Comparison of ENCODE assay signal across 25 mouse cellular contexts in genomic region chr7:122350741-122351140, GRCm38 (mm10).
DNase-seq lines count a peak whose midpoint lies in the region; ATAC-seq and TF ChIP-seq lines count a peak whose summit lies in the region.
"Had no signal": no experiment of that assay in that cellular context is flagged by ENCODE, and none has a peak within 500 bp of the region (broad histone marks: within the 10 kb centered on the region; RNA-seq: fewer than 3 reads in every experiment).

No protein-coding gene starts in this region.

- peak; percentile 38 to 39 for DNase-seq in cerebellum, postnatal 10 days
- DNase-seq in left cerebral cortex, adult 2 months (ENCODE audit: extremely low spot score in 1 of 2, low spot score in 2 of 2), result no peak
- DNase-seq in left cerebral cortex, adult 8-10 months (ENCODE audit: low spot score in 2 of 2), result no peak
- DNase-seq in A20 (ENCODE audit: low read depth, low spot score), result peak; percentile 72
- DNase-seq in brain, adult 2 months (ENCODE audit: low read depth, low spot score), result peak; percentile 72
- no peak for DNase-seq in hindbrain, embryonic 14.5 days (ENCODE audit: low spot score)
- DNase-seq: adrenal gland, postnatal 14 days; cerebellum, adult 8-10 months; cerebellum, postnatal 14 days; forebrain, postnatal 0 days; gastrocnemius, postnatal 10 days; gastrocnemius, postnatal 36 days; heart, adult 2 months; heart, postnatal 14 days; heart, postnatal 4 days had no signal

- intact Hi-C loops in left cerebral cortex, adult 2 months (cut with DNase I), result loop anchor here (5.0 kb wide), 1 partner anchor 58 kb away; no protein-coding TSS in a partner anchor

- no peaks in the 10 kb centered on the region for H3K27me3 ChIP-seq in hindbrain, embryonic 14.5 days (ENCODE audit: control insufficient read depth, insufficient read depth, low read length)
- H3K27me3 ChIP-seq: embryonic facial prominence, embryonic 12.5 days; embryonic facial prominence, embryonic 15.5 days; heart, embryonic 13.5 days; hindbrain, embryonic 15.5 days had no signal

- no peak overlapping the region for H3K9ac ChIP-seq in hindbrain, embryonic 14.5 days
- H3K9ac ChIP-seq: embryonic facial prominence, embryonic 12.5 days; embryonic facial prominence, embryonic 15.5 days; forebrain, postnatal 0 days; heart, embryonic 13.5 days; hindbrain, embryonic 15.5 days had no signal

- no peak overlapping the region for H3K4me2 ChIP-seq in hindbrain, embryonic 14.5 days (replicated peaks)
- H3K4me2 ChIP-seq: embryonic facial prominence, embryonic 12.5 days; embryonic facial prominence, embryonic 15.5 days; heart, embryonic 13.5 days; hindbrain, embryonic 15.5 days had no signal

- WGBS in hindbrain, embryonic 14.5 days, result 68% methylated on average over 2 of the region's 2 CpGs

- H3K4me1 ChIP-seq in hindbrain, embryonic 14.5 days (replicated peaks; ENCODE audit: control insufficient read depth, insufficient read depth, low read length), result peaks cover 20% of the 10 kb centered on the region; the same call in 1 of the 2 replicates
- H3K4me1 ChIP-seq: embryonic facial prominence, embryonic 12.5 days; embryonic facial prominence, embryonic 15.5 days had no signal

- H3K36me3 ChIP-seq in hindbrain, embryonic 14.5 days (replicated peaks; ENCODE audit: control insufficient read depth, insufficient read depth), result no peaks in the 10 kb centered on the region
- H3K36me3 ChIP-seq: embryonic facial prominence, embryonic 12.5 days; embryonic facial prominence, embryonic 15.5 days; G1E; heart, embryonic 10.5 days; heart, embryonic 13.5 days; hindbrain, embryonic 15.5 days had no signal

- H3K9me3 ChIP-seq in hindbrain, embryonic 14.5 days (ENCODE audit: control insufficient read depth, low read length), result no peaks in the 10 kb centered on the region
- H3K9me3 ChIP-seq: embryonic facial prominence, embryonic 12.5 days; embryonic facial prominence, embryonic 15.5 days; heart, embryonic 10.5 days; heart, embryonic 13.5 days; hindbrain, embryonic 15.5 days had no signal

- H3K4me3 ChIP-seq in left cerebral cortex, adult 2 months, result no peak overlapping the region
- no peak overlapping the region for H3K4me3 ChIP-seq in hindbrain, embryonic 14.5 days (replicated peaks; ENCODE audit: low read length)
- H3K4me3 ChIP-seq: embryonic facial prominence, embryonic 12.5 days; embryonic facial prominence, embryonic 15.5 days; heart, adult 2 months; heart, embryonic 10.5 days; heart, embryonic 13.5 days; hindbrain, embryonic 15.5 days had no signal

- H3K27ac ChIP-seq in left cerebral cortex, adult 2 months, result peak overlapping the region; percentile 76
- H3K27ac ChIP-seq in hindbrain, embryonic 14.5 days, result no peak overlapping the region
- H3K27ac ChIP-seq: embryonic facial prominence, embryonic 12.5 days; embryonic facial prominence, embryonic 15.5 days; heart, adult 2 months; heart, embryonic 10.5 days; heart, embryonic 13.5 days; hindbrain, embryonic 15.5 days had no signal

- no peak for ATAC-seq in cerebellum, adult (ENCODE audit: insufficient number of reproducible peaks, low FRiP score, low TSS enrichment)
- no peak for ATAC-seq in hindbrain, embryonic 14.5 days (ENCODE audit: low FRiP score)
- ATAC-seq: forebrain, embryonic 14.5 days; forebrain, postnatal 0 days; intestine, postnatal 0 days; Patski had no signal

- no peak for TF ChIP-seq CTCF in left cerebral cortex, adult 2 months (IDR thresholded peaks at IDR 0.05)

Comparison
In these comparisons a context has a peak if more than half of its experiments do, and no peak if none do; other contexts are left out.
1. DNase-seq: peak in cerebellum, postnatal 10 days (2 of 2), A20 (single experiment) and brain, adult 2 months (single experiment); none in left cerebral cortex, adult 2 months (0 of 2), left cerebral cortex, adult 8-10 months (0 of 2) and hindbrain, embryonic 14.5 days (single experiment).